Mouse (Mus musculus): ENCODE measurements around the gene Rnasek. TPM values are rescaled to one million over a fixed set of nuclear protein-coding genes. Genes with fewer than 3 reads are reported as not detected.

Gene Rnasek
- polyA plus RNA-seq, 1 experiment: 485 TPM

- Histone ChIP-seq H3K4me3 (ENCODE audit: insufficient read depth, low read depth, low read length) (peak overlapping the region; percentile 27), H3K4me1 (ENCODE audit: control insufficient read depth, insufficient read depth, low read length) (peaks cover 28% of the 10 kb centered on the region), H3K27me3 (replicated peaks; ENCODE audit: control insufficient read depth, insufficient read depth, low read length) (no peaks in the 10 kb centered on the region), H3K36me3 (ENCODE audit: control insufficient read depth, insufficient read depth, low read length) (no peaks in the 10 kb centered on the region; the same call in 1 of the 2 replicates), H3K27ac (ENCODE audit: insufficient read depth, low read depth, low read length) (peak overlapping the region; percentile 93)
- no peak for DNase-seq
- WGBS: 63% methylated on average over 15 of the region's 15 CpGs
- TF ChIP-seq CTCF (conservative IDR thresholded peaks at IDR 0.05; ENCODE audit: insufficient read depth, insufficient read length, low read depth, low read length) (no peak), POLR2A (IDR thresholded peaks at IDR 0.05; ENCODE audit: low read depth, low read length) (no peak)
Observed at GRCm38 (mm10) chr11:70218741-70219470, 20.7 kb downstream of the Rnasek start.

GRCm38 (mm10) chr11:70218039-70218438 lies 21.6 kb downstream of the Rnasek start:
- no peaks in the 10 kb centered on the region; the same call in 1 of the 2 replicates for H3K36me3 ChIP-seq (ENCODE audit: control insufficient read depth, insufficient read depth, low read length)
- no peak for TF ChIP-seq CTCF (conservative IDR thresholded peaks at IDR 0.05; ENCODE audit: insufficient read depth, insufficient read length, low read depth, low read length)
- no peak for TF ChIP-seq POLR2A (IDR thresholded peaks at IDR 0.05; ENCODE audit: low read depth, low read length)
- peak; percentile 90 for DNase-seq
- H3K4me3 ChIP-seq (ENCODE audit: insufficient read depth, low read depth, low read length): no peak overlapping the region
- peaks cover 32% of the 10 kb centered on the region for H3K4me1 ChIP-seq (ENCODE audit: control insufficient read depth, insufficient read depth, low read length)
- peak overlapping the region; percentile 93 for H3K27ac ChIP-seq (ENCODE audit: insufficient read depth, low read depth, low read length)
- H3K27me3 ChIP-seq (replicated peaks; ENCODE audit: control insufficient read depth, insufficient read depth, low read length): no peaks in the 10 kb centered on the region
- WGBS: 41% methylated on average over 4 of the region's 4 CpGs

- TF ChIP-seq POLR2A (IDR thresholded peaks at IDR 0.05; ENCODE audit: low read depth, low read length) (no peak), CTCF (conservative IDR thresholded peaks at IDR 0.05; ENCODE audit: insufficient read depth, insufficient read length, low read depth, low read length) (no peak)
- H3K36me3 ChIP-seq (ENCODE audit: control insufficient read depth, insufficient read depth, low read length): no peaks in the 10 kb centered on the region; the same call in 1 of the 2 replicates
- H3K27ac ChIP-seq (ENCODE audit: insufficient read depth, low read depth, low read length): no peak overlapping the region
- no peak overlapping the region for H3K4me3 ChIP-seq (ENCODE audit: insufficient read depth, low read depth, low read length)
- no peak for DNase-seq
- peaks cover 36% of the 10 kb centered on the region for H3K4me1 ChIP-seq (ENCODE audit: control insufficient read depth, insufficient read depth, low read length)
- no peaks in the 10 kb centered on the region for H3K27me3 ChIP-seq (replicated peaks; ENCODE audit: control insufficient read depth, insufficient read depth, low read length)
- WGBS: 65% methylated on average over 3 of the region's 3 CpGs
Observed at GRCm38 (mm10) chr11:70216103-70216502, 23.5 kb downstream of the Rnasek start.

GRCm38 (mm10) chr11:70215301-70215700 lies 24.3 kb downstream of the Rnasek start:
- Histone ChIP-seq H3K27me3 (replicated peaks; ENCODE audit: control insufficient read depth, insufficient read depth, low read length) (no peaks in the 10 kb centered on the region), H3K4me1 (ENCODE audit: control insufficient read depth, insufficient read depth, low read length) (peaks cover 36% of the 10 kb centered on the region), H3K36me3 (ENCODE audit: control insufficient read depth, insufficient read depth, low read length) (no peaks in the 10 kb centered on the region; the same call in 1 of the 2 replicates), H3K27ac (ENCODE audit: insufficient read depth, low read depth, low read length) (no peak overlapping the region), H3K4me3 (ENCODE audit: insufficient read depth, low read depth, low read length) (no peak overlapping the region)
- TF ChIP-seq POLR2A (IDR thresholded peaks at IDR 0.05; ENCODE audit: low read depth, low read length) (peak; percentile 11), CTCF (conservative IDR thresholded peaks at IDR 0.05; ENCODE audit: insufficient read depth, insufficient read length, low read depth, low read length) (no peak)
- 49% methylated on average over 22 of the region's 22 CpGs for WGBS
- DNase-seq: peak; percentile 75

- TF ChIP-seq POLR2A (IDR thresholded peaks at IDR 0.05; ENCODE audit: low read depth, low read length) (no peak), CTCF (conservative IDR thresholded peaks at IDR 0.05; ENCODE audit: insufficient read depth, insufficient read length, low read depth, low read length) (no peak)
- H3K27me3 ChIP-seq (replicated peaks; ENCODE audit: control insufficient read depth, insufficient read depth, low read length): no peaks in the 10 kb centered on the region
- WGBS: 33% methylated on average over 18 of the region's 18 CpGs
- H3K4me1 ChIP-seq (ENCODE audit: control insufficient read depth, insufficient read depth, low read length): peaks cover 36% of the 10 kb centered on the region
- H3K36me3 ChIP-seq (ENCODE audit: control insufficient read depth, insufficient read depth, low read length): no peaks in the 10 kb centered on the region; the same call in 1 of the 2 replicates
- H3K27ac ChIP-seq (ENCODE audit: insufficient read depth, low read depth, low read length): peak overlapping the region; percentile 42
- no peak overlapping the region for H3K4me3 ChIP-seq (ENCODE audit: insufficient read depth, low read depth, low read length)
- no peak for DNase-seq
Observed at GRCm38 (mm10) chr11:70214856-70215209, 24.8 kb downstream of the Rnasek start.

GRCm38 (mm10) chr11:70214191-70214855 lies 25.3 kb downstream of the Rnasek start:
- peaks cover 36% of the 10 kb centered on the region for H3K4me1 ChIP-seq (ENCODE audit: control insufficient read depth, insufficient read depth, low read length)
- peak overlapping the region; percentile 32 for H3K4me3 ChIP-seq (ENCODE audit: insufficient read depth, low read depth, low read length)
- WGBS: 7% methylated on average over 46 of the region's 46 CpGs
- TF ChIP-seq CTCF (conservative IDR thresholded peaks at IDR 0.05; ENCODE audit: insufficient read depth, insufficient read length, low read depth, low read length) (no peak), POLR2A (IDR thresholded peaks at IDR 0.05; ENCODE audit: low read depth, low read length) (no peak)
- no peaks in the 10 kb centered on the region for H3K27me3 ChIP-seq (replicated peaks; ENCODE audit: control insufficient read depth, insufficient read depth, low read length)
- H3K27ac ChIP-seq (ENCODE audit: insufficient read depth, low read depth, low read length): peak overlapping the region; percentile 42
- no peaks in the 10 kb centered on the region; the same call in 1 of the 2 replicates for H3K36me3 ChIP-seq (ENCODE audit: control insufficient read depth, insufficient read depth, low read length)
- DNase-seq: peak; percentile 89

- Histone ChIP-seq H3K27me3 (replicated peaks; ENCODE audit: control insufficient read depth, insufficient read depth, low read length) (no peaks in the 10 kb centered on the region), H3K27ac (ENCODE audit: insufficient read depth, low read depth, low read length) (peak overlapping the region; percentile 1; the same call in 1 of the 2 replicates)
- no peak for TF ChIP-seq CTCF (conservative IDR thresholded peaks at IDR 0.05; ENCODE audit: insufficient read depth, insufficient read length, low read depth, low read length)
- no peak for TF ChIP-seq POLR2A (IDR thresholded peaks at IDR 0.05; ENCODE audit: low read depth, low read length)
Observed at GRCm38 (mm10) chr11:70213736-70214135, 25.9 kb downstream of the Rnasek start.

More at GRCm38 (mm10) chr11:70213736-70214135, 25.9 kb downstream of the Rnasek start:
- H3K36me3 ChIP-seq (ENCODE audit: control insufficient read depth, insufficient read depth, low read length): no peaks in the 10 kb centered on the region; the same call in 1 of the 2 replicates
- H3K4me1 ChIP-seq (ENCODE audit: control insufficient read depth, insufficient read depth, low read length): peaks cover 35% of the 10 kb centered on the region
- H3K4me3 ChIP-seq (ENCODE audit: insufficient read depth, low read depth, low read length): peak overlapping the region; percentile 32
- 11% methylated on average over 26 of the region's 26 CpGs for WGBS
- no peak for DNase-seq
